Mouse (Mus musculus) intestine, embryonic 16.5 days (tissue): ENCODE results near the gene Supt7l. TPM values are rescaled to one million over a fixed set of nuclear protein-coding genes. Genes with fewer than 3 reads are reported as not detected.

ENCODE experiments used
- ATAC-seq: fragments of 200-750 bp; cut with Nextera tagmentation; 2 replicates; pipeline ENCODE4 v1.8.0; 2017; ENCODE audit warnings: moderate TSS enrichment, moderate library complexity
- H3K27ac ChIP-seq: fragments of 300-500 bp; sonication (generic); 2 replicates; pipeline ENCODE4 v1.5.1; 2014; ENCODE audit warnings: mild to moderate bottlenecking, low read length
- H3K27me3 ChIP-seq: fragments of 300-500 bp; sonication (generic); replicated peaks from 2 replicates; pipeline ENCODE4 v1.6.1; 2014; ENCODE audit warnings: low read length, control low read depth, mixed read lengths; ENCODE audit not compliant: control insufficient read depth, insufficient read depth
- H3K36me3 ChIP-seq: fragments of 300-500 bp; sonication (generic); 2 replicates; pipeline ENCODE4 v1.6.1; 2014; ENCODE audit warnings: low read length, control low read depth; ENCODE audit not compliant: control insufficient read depth, insufficient read depth
- H3K4me1 ChIP-seq: fragments of 300-500 bp; sonication (generic); 2 replicates; pipeline ENCODE4 v1.6.1; 2014; ENCODE audit warnings: low read length, control low read depth, mixed read lengths; ENCODE audit not compliant: control insufficient read depth, insufficient read depth
- H3K4me2 ChIP-seq: fragments of 300-500 bp; sonication (generic); 2 replicates; pipeline ENCODE4 v1.6.1; 2014; ENCODE audit warnings: low read depth, low read length, control low read depth
- H3K4me3 ChIP-seq: fragments of 300-500 bp; sonication (generic); 2 replicates; pipeline ENCODE4 v1.5.1; 2014; ENCODE audit warnings: mild to moderate bottlenecking, low read length
- H3K9ac ChIP-seq: fragments of 300-500 bp; sonication (generic); 2 replicates; pipeline ENCODE4 v1.6.1; 2014; ENCODE audit warnings: low read depth, low read length
- H3K9me3 ChIP-seq: fragments of 300-500 bp; sonication (generic); 2 replicates; pipeline ENCODE4 v1.6.1; 2016; ENCODE audit warnings: low read length, control low read depth; ENCODE audit not compliant: control insufficient read depth
- WGBS: fragments of 180-500 bp; shearing (Covaris S2); extraction: QIAGEN DNeasy Blood & Tissue Kit; methylation state at CpG from one replicate; pipeline ENCODE4 v1.1.7; 2014; 5-methylcytosine and 5-hydroxymethylcytosine counted together
- polyA plus RNA-seq: library from polyadenylated mRNA; unstranded; fragments of >200 nt; fragmentation: Nextera tagmentation; extraction: Ambion mirVana; gene quantifications from 2 replicates; pipeline ENCODE4 v1.2.1, GENCODE M21; 2015

Gene Supt7l
- polyA plus RNA-seq, 1 experiment from 2014 or later = 18.7 TPM

DNA sequence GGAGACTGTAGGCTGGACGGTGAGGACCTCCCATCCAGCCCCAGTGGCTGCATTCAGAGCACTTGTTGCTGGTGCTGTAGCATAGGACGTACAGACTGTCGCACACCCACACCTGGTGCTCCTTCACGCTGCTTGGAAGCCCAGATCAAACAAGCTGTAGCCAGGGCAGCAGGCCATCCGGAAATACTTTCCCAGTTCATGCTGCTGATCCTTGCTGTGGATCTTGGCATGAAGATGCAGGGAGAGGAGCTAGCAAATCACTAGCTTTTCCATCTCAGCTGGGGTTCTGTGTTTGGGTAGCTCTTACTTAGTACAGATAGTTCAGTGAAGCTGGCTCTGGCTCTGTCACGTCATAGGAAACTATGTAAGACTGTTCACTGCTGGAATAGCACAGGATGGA, 57.9 kb downstream of the Supt7l start:
- WGBS = 92% methylated on average over 6 of the region's 6 CpGs
- Histone ChIP-seq H3K27me3 (no peaks in the 10 kb centered on the region), H3K27ac (no peak overlapping the region), H3K4me2 (no peak overlapping the region), H3K4me3 (no peak overlapping the region), H3K9ac (no peak overlapping the region), H3K4me1 (no peaks in the 10 kb centered on the region), H3K9me3 (no peaks in the 10 kb centered on the region), H3K36me3 (peaks cover 37% of the 10 kb centered on the region)
- ATAC-seq = no peak

DNA sequence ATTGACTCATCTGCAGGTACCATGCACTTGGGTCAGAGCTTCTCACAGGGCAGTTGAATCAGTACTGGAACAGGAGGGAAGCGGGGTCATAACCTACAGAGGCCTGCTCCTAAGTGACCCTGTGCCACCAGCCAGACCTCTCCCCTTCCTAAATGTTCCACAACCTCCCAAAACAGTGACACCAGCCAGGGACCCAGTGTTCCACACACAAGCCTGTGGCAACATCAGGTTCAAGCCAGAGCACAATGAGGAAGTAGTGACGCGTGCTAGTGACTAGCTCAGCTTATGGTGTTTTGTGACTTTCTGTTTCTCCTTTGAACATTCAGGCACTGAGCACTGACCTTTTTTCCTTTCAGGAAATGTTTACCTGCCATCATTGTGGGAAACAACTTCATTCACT, 59.8 kb downstream of the Supt7l start:
- H3K9me3 ChIP-seq = no peaks in the 10 kb centered on the region
- H3K9ac ChIP-seq = no peak overlapping the region
- 94% methylated on average over 3 of the region's 3 CpGs for WGBS
- no peak overlapping the region for H3K4me3 ChIP-seq
- no peak for ATAC-seq
- H3K27me3 ChIP-seq = no peaks in the 10 kb centered on the region
- no peaks in the 10 kb centered on the region for H3K4me1 ChIP-seq
- H3K36me3 ChIP-seq = peaks cover 30% of the 10 kb centered on the region
- H3K4me2 ChIP-seq = no peak overlapping the region
- no peak overlapping the region for H3K27ac ChIP-seq

Other genes with a start within 250 kb of the Supt7l start
- 19.5 and 21.5 TPM in 2 replicates for gene Ift172, start 236.7 kb downstream of the Supt7l start, polyA plus RNA-seq
- 18.3 and 19.3 TPM in 2 replicates for gene Fndc4, start 231.7 kb downstream of the Supt7l start, polyA plus RNA-seq
- gene Gckr, start 230.4 kb downstream of the Supt7l start, polyA plus RNA-seq = 0.80 and 1.2 TPM in 2 replicates
- gene Zfp512, start 75.4 kb downstream of the Supt7l start, polyA plus RNA-seq = 28.9 and 31.2 TPM in 2 replicates
- gene 4930548H24Rik, start 42.1 kb downstream of the Supt7l start, polyA plus RNA-seq = 0.09 TPM in 1 of 2 replicates, not detected in the other
- gene Gpn1, start 33.1 kb downstream of the Supt7l start, polyA plus RNA-seq = 43.5 and 53.3 TPM in 2 replicates
- 22.0 and 25.0 TPM in 2 replicates for gene Slc4a1ap, start 812 bp downstream of the Supt7l start, polyA plus RNA-seq
- 277 and 288 TPM in 2 replicates for gene Mrpl33, start 69.1 kb upstream of the Supt7l start, polyA plus RNA-seq
- 20.8 and 21.2 TPM in 2 replicates for gene Rbks, start 169.8 kb upstream of the Supt7l start, polyA plus RNA-seq
- 63.5 and 69.0 TPM in 2 replicates for gene Babam2, start 169.9 kb upstream of the Supt7l start, polyA plus RNA-seq